Mouse (Mus musculus) thymus, adult 2 months (tissue): ENCODE measurements around the gene St6galnac3. TPM values are rescaled to one million over a fixed set of nuclear protein-coding genes. Genes with fewer than 3 reads are reported as not detected.
"Not testable (repeated sequence)": the region's sequence is repeated elsewhere in the genome, so short reads cannot be mapped to it uniquely, and the experiment has no call there.

ENCODE experiments used
- DNase-seq: peaks from one replicate; pipeline ENCODE4 v3.0.0; 2021
- H3K27ac ChIP-seq: fragments of 200-500 bp; 2 replicates; pipeline ENCODE4 v1.5.1; 2012; ENCODE audit warnings: low read length, control low read depth; ENCODE audit not compliant: control insufficient read depth, insufficient read depth
- H3K27me3 ChIP-seq: fragments of 200-500 bp; 2 replicates; pipeline ENCODE4 v1.6.1; 2012; ENCODE audit warnings: mild to moderate bottlenecking, low read length, moderate library complexity, mixed read lengths; ENCODE audit not compliant: control insufficient read depth, insufficient read depth
- H3K36me3 ChIP-seq: fragments of 200-500 bp; 2 replicates; pipeline ENCODE4 v1.6.1; 2012; ENCODE audit warnings: mild to moderate bottlenecking, low read length, moderate library complexity; ENCODE audit not compliant: control insufficient read depth, insufficient read depth
- H3K4me1 ChIP-seq: fragments of 200-500 bp; replicated peaks from 2 replicates; pipeline ENCODE4 v1.6.1; 2012; ENCODE audit warnings: low read length; ENCODE audit not compliant: control insufficient read depth, insufficient read depth
- H3K4me3 ChIP-seq: fragments of 200-500 bp; 2 replicates; pipeline ENCODE4 v1.5.1; 2012; ENCODE audit warnings: mild to moderate bottlenecking, low read length, control low read depth, moderate library complexity; ENCODE audit not compliant: control insufficient read depth, insufficient read depth
- CTCF ChIP-seq: fragments of 200-500 bp; IDR thresholded peaks from 2 replicates; pipeline ENCODE4 v1.5.1; 2012; ENCODE audit warnings: mild to moderate bottlenecking, control low read depth, low read length, moderate library complexity, borderline replicate concordance; ENCODE audit not compliant: control insufficient read depth, poor library complexity, insufficient read depth; ENCODE audit errors: extremely low read depth
- POLR2A ChIP-seq: fragments of 200-500 bp; IDR thresholded peaks from 2 replicates; pipeline ENCODE4 v1.6.1; 2012; ENCODE audit warnings: mild to moderate bottlenecking, low read length, control low read depth, moderate library complexity; ENCODE audit not compliant: control insufficient read depth, poor library complexity, insufficient read depth; ENCODE audit errors: extremely low read depth
- WGBS: fragments of 180-500 bp; shearing (Covaris S2); methylation state at CpG from one replicate; pipeline ENCODE4 v1.1.7; 2018; 5-methylcytosine and 5-hydroxymethylcytosine counted together
- polyA plus RNA-seq: library from polyadenylated mRNA; depleted of rRNA; stranded (reverse); fragments of >200 nt; gene quantifications from 2 replicates; pipeline ENCODE4 v1.2.3, GENCODE M21; 2012

Gene St6galnac3
- polyA plus RNA-seq, 1 experiment, result 1.3 TPM

DNA sequence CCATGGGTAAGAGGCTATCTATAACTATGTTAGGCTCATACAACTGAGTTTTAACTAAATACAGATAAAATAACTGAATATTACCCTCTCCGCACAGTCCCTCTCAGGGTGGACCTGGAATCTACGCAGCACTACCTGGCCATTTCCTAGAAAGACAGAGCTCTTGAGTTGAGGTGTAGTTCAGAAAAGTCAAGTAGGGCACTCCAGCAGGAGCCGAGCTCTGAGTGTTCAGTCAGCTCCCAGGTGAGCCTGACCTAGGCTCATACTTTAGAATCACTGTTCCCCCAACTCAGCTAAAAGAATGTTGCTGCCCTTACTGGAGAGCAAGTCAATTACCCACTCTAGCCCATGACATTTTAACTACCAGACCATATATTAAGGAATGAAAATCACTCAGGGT, 324.7 kb downstream of the St6galnac3 start:
- Histone ChIP-seq H3K4me1 (no peaks in the 10 kb centered on the region), H3K4me3 (no peak overlapping the region), H3K27me3 (no peaks in the 10 kb centered on the region), H3K36me3 (no peaks in the 10 kb centered on the region), H3K27ac (no peak overlapping the region)
- 95% methylated on average over 3 of the region's 3 CpGs for WGBS
- no peak for TF ChIP-seq POLR2A
- no peak for TF ChIP-seq CTCF
- DNase-seq, result no peak

DNA sequence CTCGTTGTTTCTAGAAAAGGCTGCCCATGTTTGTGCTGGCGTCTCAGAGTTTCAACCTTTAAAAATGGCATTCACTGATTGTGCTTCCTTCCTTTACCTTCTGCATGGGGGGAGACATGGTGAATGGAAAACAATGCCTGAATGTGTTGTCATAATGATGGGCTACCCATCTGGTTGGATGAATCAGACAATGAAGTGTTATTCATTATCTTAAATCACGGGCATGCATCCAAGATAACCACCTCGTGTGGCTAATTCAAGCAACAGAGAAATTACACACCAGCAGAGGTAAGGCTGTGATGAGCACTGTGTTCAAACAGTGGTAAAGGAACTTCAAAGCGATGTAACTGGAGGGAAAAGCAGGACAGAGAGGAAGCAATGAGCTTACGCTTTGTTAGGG, 325.4 kb downstream of the St6galnac3 start:
- WGBS, result 89% methylated on average over 6 of the region's 6 CpGs
- H3K4me3 ChIP-seq, result no peak overlapping the region
- no peaks in the 10 kb centered on the region for H3K36me3 ChIP-seq
- no peaks in the 10 kb centered on the region for H3K4me1 ChIP-seq
- TF ChIP-seq POLR2A (no peak), CTCF (no peak)
- no peaks in the 10 kb centered on the region for H3K27me3 ChIP-seq
- DNase-seq, result no peak
- no peak overlapping the region for H3K27ac ChIP-seq

DNA sequence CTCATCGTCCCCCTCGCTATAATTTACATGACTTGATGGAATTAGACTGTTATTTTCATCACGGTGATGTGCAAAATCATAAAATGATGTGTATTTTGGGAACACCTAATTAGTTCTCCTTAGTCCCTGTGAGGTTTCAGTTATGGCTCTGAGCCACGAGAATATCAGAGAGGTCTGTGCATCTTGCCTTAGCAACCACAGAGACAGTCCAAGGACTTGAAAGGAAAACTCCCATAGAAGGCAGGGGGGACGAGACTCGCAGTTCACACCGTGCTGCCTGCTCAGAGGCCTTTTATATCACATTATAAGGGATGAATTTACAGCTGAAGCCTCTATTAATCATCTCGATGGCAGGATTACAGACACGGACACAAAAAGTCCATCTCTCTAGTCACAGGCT, 327.2 kb downstream of the St6galnac3 start:
- DNase-seq, result no peak
- Histone ChIP-seq H3K36me3 (no peaks in the 10 kb centered on the region), H3K4me3 (no peak overlapping the region), H3K4me1 (no peaks in the 10 kb centered on the region), H3K27ac (no peak overlapping the region), H3K27me3 (no peaks in the 10 kb centered on the region)
- TF ChIP-seq CTCF (no peak), POLR2A (no peak)
- WGBS, result 91% methylated on average over 9 of the region's 9 CpGs

GRCm38 (mm10) chr3:153396375-153397068, 328.5 kb downstream of the St6galnac3 start:
- H3K4me1 ChIP-seq, result no peaks in the 10 kb centered on the region
- DNase-seq, result no peak
- WGBS, result 91% methylated on average over 12 of the region's 12 CpGs

DNA sequence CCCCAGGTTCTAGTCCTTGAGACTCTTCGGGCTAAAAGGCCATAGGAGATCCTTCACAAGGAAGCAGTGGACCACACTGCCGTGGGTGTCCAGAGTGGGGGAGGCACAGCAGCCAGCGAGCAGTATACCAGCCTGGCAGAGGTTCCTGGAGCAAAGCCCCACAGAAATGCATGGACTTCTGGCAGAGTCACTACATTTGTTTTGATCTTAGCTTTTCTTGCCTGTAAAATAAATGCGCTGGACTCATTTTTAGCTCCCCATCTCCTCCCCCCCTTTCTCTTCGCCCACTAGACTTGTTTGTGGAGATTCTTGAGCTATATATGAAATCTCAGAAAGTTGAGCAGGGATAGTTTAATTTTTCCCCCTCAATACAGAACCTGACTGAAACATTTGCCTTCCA, 329.6 kb downstream of the St6galnac3 start:
- H3K27ac ChIP-seq, result no peak overlapping the region

More at GRCm38 (mm10) chr3:153396375-153397068, 328.5 kb downstream of the St6galnac3 start:
- no peak overlapping the region for H3K4me3 ChIP-seq
- no peaks in the 10 kb centered on the region for H3K27me3 ChIP-seq
- TF ChIP-seq POLR2A (no peak), CTCF (no peak)
- no peak overlapping the region for H3K27ac ChIP-seq
- no peaks in the 10 kb centered on the region for H3K36me3 ChIP-seq

DNA sequence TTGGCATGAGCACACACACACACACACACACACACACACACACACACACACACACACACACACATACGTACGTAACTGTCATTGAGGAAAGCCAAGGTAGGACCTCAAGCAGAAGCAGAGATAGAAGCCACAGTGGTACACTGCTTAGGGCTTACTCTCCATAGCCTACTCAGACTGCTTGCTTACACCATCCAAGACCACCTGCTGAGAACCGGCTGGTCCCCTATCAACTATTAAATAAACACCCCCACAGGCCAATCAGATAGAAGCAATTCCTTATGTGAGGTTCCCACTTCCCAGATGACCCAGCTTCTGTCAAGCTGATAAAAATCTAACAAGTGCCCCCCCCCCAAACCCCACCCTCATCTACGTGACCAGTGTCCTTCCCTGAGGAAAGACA, 330.2 kb downstream of the St6galnac3 start:
- no peaks in the 10 kb centered on the region for H3K36me3 ChIP-seq
- no peak overlapping the region for H3K4me3 ChIP-seq
- H3K4me1 ChIP-seq, result no peaks in the 10 kb centered on the region
- 99% methylated on average over 4 of the region's 4 CpGs for whole genome bisulfite sequencing
- H3K27ac ChIP-seq, result no peak overlapping the region
- H3K27me3 ChIP-seq, result no peaks in the 10 kb centered on the region
- TF ChIP-seq POLR2A (no peak), CTCF (no peak)
- DNase-seq, result no peak

More for the DNA sequence above, 329.6 kb downstream of the St6galnac3 start:
- Histone ChIP-seq H3K27me3 (no peaks in the 10 kb centered on the region), H3K4me3 (no peak overlapping the region), H3K4me1 (no peaks in the 10 kb centered on the region), H3K36me3 (no peaks in the 10 kb centered on the region)
- TF ChIP-seq POLR2A, result no peak
- TF ChIP-seq CTCF, result no peak
- no peak for DNase-seq
- WGBS, result 96% methylated on average over 5 of the region's 5 CpGs

DNA sequence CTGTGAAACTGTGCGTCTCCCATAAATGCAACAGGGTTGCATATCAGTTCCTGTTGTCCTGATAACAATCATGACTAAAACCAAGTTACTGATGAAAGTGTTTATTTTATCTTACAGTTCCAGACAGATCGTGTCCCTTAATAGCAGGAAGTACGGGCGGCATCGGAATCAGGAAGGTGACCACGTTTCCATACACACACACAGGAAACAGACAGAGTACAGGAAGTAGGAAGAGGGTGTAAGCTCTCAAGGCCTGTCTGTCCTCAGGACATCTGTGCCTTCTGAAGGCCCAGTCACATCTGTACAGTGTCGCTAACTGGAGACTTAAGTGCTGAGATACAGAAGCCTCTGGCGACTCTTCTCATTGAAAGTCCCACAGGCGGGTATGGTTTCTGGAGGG, 330.8 kb downstream of the St6galnac3 start:
- Histone ChIP-seq H3K4me3 (no peak overlapping the region), H3K27ac (no peak overlapping the region), H3K4me1 (no peaks in the 10 kb centered on the region), H3K36me3 (no peaks in the 10 kb centered on the region), H3K27me3 (no peaks in the 10 kb centered on the region)
- no peak for TF ChIP-seq POLR2A
- no peak for TF ChIP-seq CTCF
- DNase-seq, result no peak
- WGBS, result 95% methylated on average over 9 of the region's 9 CpGs

DNA sequence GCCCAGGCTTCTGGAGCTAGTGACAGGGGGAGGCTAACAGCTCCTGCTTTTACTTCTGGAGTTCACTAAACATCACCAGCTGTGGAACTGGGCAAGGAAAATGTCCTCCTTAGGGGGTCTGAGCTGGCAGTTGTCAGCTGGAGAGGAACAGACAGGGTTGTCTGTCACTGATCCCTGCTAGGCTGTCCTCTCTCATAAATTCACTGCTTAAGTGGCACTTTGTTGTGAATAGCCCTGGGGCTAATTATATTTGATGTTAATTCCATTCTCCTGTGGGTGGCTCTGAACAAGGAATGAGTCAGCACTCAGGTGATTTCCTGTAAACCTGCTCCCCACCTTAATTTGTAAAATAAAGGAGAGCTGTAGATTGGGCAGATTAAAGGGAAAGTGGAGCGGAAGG, 333.5 kb downstream of the St6galnac3 start:
- DNase-seq, H3K4me3 ChIP-seq, H3K4me1 ChIP-seq, H3K27me3 ChIP-seq, H3K27ac ChIP-seq, H3K36me3 ChIP-seq: not testable (repeated sequence)
- WGBS, result 100% methylated on average over 1 of the region's 1 CpGs

DNA sequence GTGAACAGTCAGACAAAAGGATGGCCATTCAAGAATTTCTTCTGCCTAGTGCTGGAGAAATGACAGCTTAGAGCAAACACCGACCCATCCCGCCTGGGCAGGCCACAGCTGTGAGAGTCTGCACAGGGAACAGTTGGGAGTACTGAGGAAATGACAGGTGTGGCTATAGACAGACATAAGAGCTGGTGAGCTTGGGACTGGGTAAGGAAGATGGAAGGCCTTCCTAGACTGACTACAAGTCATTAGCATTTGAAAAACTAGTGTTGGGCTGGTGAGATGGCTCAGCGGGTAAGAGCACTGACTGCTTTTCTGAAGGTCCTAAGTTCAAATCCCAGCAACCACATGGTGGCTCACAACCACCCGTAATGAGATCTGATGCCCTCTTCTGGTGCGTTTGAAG, 340.3 kb downstream of the St6galnac3 start:
- not testable (repeated sequence) for H3K36me3 ChIP-seq, H3K4me1 ChIP-seq, H3K4me3 ChIP-seq, DNase-seq, H3K27me3 ChIP-seq, H3K27ac ChIP-seq
- WGBS, result 97% methylated on average over 5 of the region's 5 CpGs
